Mouse (Mus musculus): Measurements from ENCODE around the gene Rps27rt. TPM values are rescaled to one million over a fixed set of nuclear protein-coding genes. Genes with fewer than 3 reads are reported as not detected.

Gene Rps27rt
- polyA plus RNA-seq, 1 experiment from 2014 or later, result 257 TPM

GRCm38 (mm10) chr9:114999771-115000146, 17.2 kb upstream of the Rps27rt start:
- no peaks in the 10 kb centered on the region for H3K27me3 ChIP-seq
- no peak overlapping the region for H3K27ac ChIP-seq
- no peak overlapping the region for H3K9ac ChIP-seq (replicated peaks)
- no peak overlapping the region for H3K4me2 ChIP-seq (replicated peaks)
- no peaks in the 10 kb centered on the region for H3K36me3 ChIP-seq
- ATAC-seq, result no peak
- H3K4me1 ChIP-seq (replicated peaks), result no peaks in the 10 kb centered on the region
- no peaks in the 10 kb centered on the region for H3K9me3 ChIP-seq
- H3K4me3 ChIP-seq (replicated peaks), result no peak overlapping the region
- WGBS, result 71% methylated on average over 5 of the region's 5 CpGs

GRCm38 (mm10) chr9:114999010-114999770, 16.7 kb upstream of the Rps27rt start:
- Histone ChIP-seq H3K27ac (no peak overlapping the region), H3K4me1 (replicated peaks) (no peaks in the 10 kb centered on the region), H3K27me3 (no peaks in the 10 kb centered on the region), H3K4me3 (replicated peaks) (no peak overlapping the region), H3K36me3 (no peaks in the 10 kb centered on the region), H3K9ac (replicated peaks) (no peak overlapping the region), H3K9me3 (no peaks in the 10 kb centered on the region), H3K4me2 (replicated peaks) (no peak overlapping the region)
- no peak for ATAC-seq
- WGBS, result 90% methylated on average over 6 of the region's 6 CpGs

GRCm38 (mm10) chr9:114996489-114996888, 13.9 kb upstream of the Rps27rt start:
- H3K4me1 ChIP-seq (replicated peaks), result no peaks in the 10 kb centered on the region
- no peak overlapping the region for H3K4me3 ChIP-seq (replicated peaks)
- H3K9ac ChIP-seq (replicated peaks), result no peak overlapping the region
- WGBS, result 98% methylated on average over 6 of the region's 6 CpGs
- H3K27me3 ChIP-seq, result no peaks in the 10 kb centered on the region
- no peaks in the 10 kb centered on the region for H3K36me3 ChIP-seq
- no peak overlapping the region for H3K27ac ChIP-seq
- no peak for ATAC-seq
- no peaks in the 10 kb centered on the region for H3K9me3 ChIP-seq
- no peak overlapping the region for H3K4me2 ChIP-seq (replicated peaks)

GRCm38 (mm10) chr9:114995716-114996115, 13.2 kb upstream of the Rps27rt start:
- no peak for ATAC-seq
- WGBS, result 93% methylated on average over 4 of the region's 4 CpGs
- no peak overlapping the region for H3K4me2 ChIP-seq (replicated peaks)
- no peaks in the 10 kb centered on the region for H3K9me3 ChIP-seq
- H3K27ac ChIP-seq, result no peak overlapping the region
- H3K36me3 ChIP-seq, result no peaks in the 10 kb centered on the region
- no peak overlapping the region for H3K9ac ChIP-seq (replicated peaks)
- H3K4me3 ChIP-seq (replicated peaks), result no peak overlapping the region
- H3K4me1 ChIP-seq (replicated peaks), result no peaks in the 10 kb centered on the region
- H3K27me3 ChIP-seq, result no peaks in the 10 kb centered on the region

GRCm38 (mm10) chr9:114995250-114995649, 12.7 kb upstream of the Rps27rt start:
- H3K4me3 ChIP-seq (replicated peaks), result no peak overlapping the region
- no peak overlapping the region for H3K9ac ChIP-seq (replicated peaks)
- H3K27ac ChIP-seq, result no peak overlapping the region
- H3K4me2 ChIP-seq (replicated peaks), result no peak overlapping the region
- 86% methylated on average over 4 of the region's 4 CpGs for WGBS
- no peaks in the 10 kb centered on the region for H3K36me3 ChIP-seq
- H3K27me3 ChIP-seq, result no peaks in the 10 kb centered on the region
- H3K4me1 ChIP-seq (replicated peaks), result no peaks in the 10 kb centered on the region
- ATAC-seq, result no peak
- no peaks in the 10 kb centered on the region for H3K9me3 ChIP-seq

GRCm38 (mm10) chr9:114992528-114992927, 10.0 kb upstream of the Rps27rt start:
- Histone ChIP-seq H3K4me1 (replicated peaks) (peaks cover 6% of the 10 kb centered on the region), H3K4me2 (replicated peaks) (no peak overlapping the region), H3K4me3 (replicated peaks) (no peak overlapping the region), H3K9me3 (no peaks in the 10 kb centered on the region), H3K27me3 (no peaks in the 10 kb centered on the region), H3K36me3 (no peaks in the 10 kb centered on the region), H3K9ac (replicated peaks) (no peak overlapping the region), H3K27ac (no peak overlapping the region)
- WGBS, result 88% methylated on average over 2 of the region's 2 CpGs
- ATAC-seq, result no peak

- no peak overlapping the region for H3K4me3 ChIP-seq (replicated peaks)
Observed at GRCm38 (mm10) chr9:114990421-114990820, 7.9 kb upstream of the Rps27rt start.

GRCm38 (mm10) chr9:114988610-114989327, 6.2 kb upstream of the Rps27rt start:
- Histone ChIP-seq H3K27me3 (no peaks in the 10 kb centered on the region), H3K4me2 (replicated peaks) (no peak overlapping the region), H3K27ac (peak overlapping the region; percentile 44; the same call in 1 of the 2 replicates), H3K9me3 (no peaks in the 10 kb centered on the region), H3K36me3 (no peaks in the 10 kb centered on the region), H3K4me1 (replicated peaks) (peaks cover 6% of the 10 kb centered on the region), H3K4me3 (replicated peaks) (no peak overlapping the region), H3K9ac (replicated peaks) (no peak overlapping the region)
- WGBS, result 74% methylated on average over 6 of the region's 6 CpGs
- ATAC-seq, result no peak

More at GRCm38 (mm10) chr9:114990421-114990820, 7.9 kb upstream of the Rps27rt start:
- Histone ChIP-seq H3K27me3 (no peaks in the 10 kb centered on the region), H3K36me3 (no peaks in the 10 kb centered on the region), H3K9me3 (no peaks in the 10 kb centered on the region), H3K4me2 (replicated peaks) (no peak overlapping the region), H3K27ac (no peak overlapping the region), H3K9ac (replicated peaks) (no peak overlapping the region), H3K4me1 (replicated peaks) (peaks cover 6% of the 10 kb centered on the region)
- WGBS, result 74% methylated on average over 10 of the region's 10 CpGs
- no peak for ATAC-seq

- no peak overlapping the region for H3K4me2 ChIP-seq (replicated peaks)
- H3K4me1 ChIP-seq (replicated peaks), result peaks cover 6% of the 10 kb centered on the region
- H3K27ac ChIP-seq, result no peak overlapping the region
- no peaks in the 10 kb centered on the region for H3K27me3 ChIP-seq
- H3K4me3 ChIP-seq (replicated peaks), result no peak overlapping the region
- no peaks in the 10 kb centered on the region for H3K9me3 ChIP-seq
- no peaks in the 10 kb centered on the region for H3K36me3 ChIP-seq
- ATAC-seq, result no peak
- no peak overlapping the region for H3K9ac ChIP-seq (replicated peaks)
- WGBS, result 94% methylated on average over 3 of the region's 3 CpGs
Observed at GRCm38 (mm10) chr9:114988029-114988428, 5.5 kb upstream of the Rps27rt start.

GRCm38 (mm10) chr9:114986361-114986760, 3.8 kb upstream of the Rps27rt start:
- Histone ChIP-seq H3K9ac (replicated peaks) (no peak overlapping the region), H3K4me2 (replicated peaks) (no peak overlapping the region), H3K4me3 (replicated peaks) (no peak overlapping the region), H3K27me3 (no peaks in the 10 kb centered on the region), H3K4me1 (replicated peaks) (peaks cover 6% of the 10 kb centered on the region), H3K36me3 (no peaks in the 10 kb centered on the region), H3K27ac (no peak overlapping the region), H3K9me3 (no peaks in the 10 kb centered on the region)
- no peak for ATAC-seq
- 77% methylated on average over 5 of the region's 5 CpGs for WGBS

GRCm38 (mm10) chr9:114985741-114986140, 3.2 kb upstream of the Rps27rt start:
- no peak for ATAC-seq
- no peak overlapping the region for H3K4me2 ChIP-seq (replicated peaks)
- peaks cover 3% of the 10 kb centered on the region for H3K27me3 ChIP-seq
- no peaks in the 10 kb centered on the region for H3K9me3 ChIP-seq
- H3K27ac ChIP-seq, result no peak overlapping the region
- no peak overlapping the region for H3K9ac ChIP-seq (replicated peaks)
- 90% methylated on average over 5 of the region's 5 CpGs for WGBS
- H3K36me3 ChIP-seq, result no peaks in the 10 kb centered on the region
- H3K4me1 ChIP-seq (replicated peaks), result peaks cover 6% of the 10 kb centered on the region
- H3K4me3 ChIP-seq (replicated peaks), result no peak overlapping the region

GRCm38 (mm10) chr9:114979969-114980368, 2.6 kb downstream of the Rps27rt start:
- no peak for ATAC-seq
- Histone ChIP-seq H3K27ac (no peak overlapping the region), H3K36me3 (no peaks in the 10 kb centered on the region), H3K9ac (replicated peaks) (no peak overlapping the region), H3K4me3 (replicated peaks) (no peak overlapping the region), H3K9me3 (no peaks in the 10 kb centered on the region), H3K4me1 (replicated peaks) (peaks cover 13% of the 10 kb centered on the region), H3K4me2 (replicated peaks) (peak overlapping the region; percentile 75; the same call in 1 of the 2 replicates), H3K27me3 (peaks cover 27% of the 10 kb centered on the region)
- 74% methylated on average over 6 of the region's 6 CpGs for WGBS

Measured in midbrain, embryonic 13.5 days (tissue).